Mouse (Mus musculus) ovary, postnatal 36 days (tissue): ENCODE data around the gene Fxr2.
A peak's percentile ranks its signal among the peaks of the same experiment; 100 is the strongest.
"Not testable (repeated sequence)": the region's sequence is repeated elsewhere in the genome, so short reads cannot be mapped to it uniquely, and the experiment has no call there.

Experiments used
- DNase-seq: peaks from one replicate; pipeline ENCODE4 v3.0.0; 2022; ENCODE audit warnings: low spot score, mixed read lengths

Fxr2 gene

DNA sequence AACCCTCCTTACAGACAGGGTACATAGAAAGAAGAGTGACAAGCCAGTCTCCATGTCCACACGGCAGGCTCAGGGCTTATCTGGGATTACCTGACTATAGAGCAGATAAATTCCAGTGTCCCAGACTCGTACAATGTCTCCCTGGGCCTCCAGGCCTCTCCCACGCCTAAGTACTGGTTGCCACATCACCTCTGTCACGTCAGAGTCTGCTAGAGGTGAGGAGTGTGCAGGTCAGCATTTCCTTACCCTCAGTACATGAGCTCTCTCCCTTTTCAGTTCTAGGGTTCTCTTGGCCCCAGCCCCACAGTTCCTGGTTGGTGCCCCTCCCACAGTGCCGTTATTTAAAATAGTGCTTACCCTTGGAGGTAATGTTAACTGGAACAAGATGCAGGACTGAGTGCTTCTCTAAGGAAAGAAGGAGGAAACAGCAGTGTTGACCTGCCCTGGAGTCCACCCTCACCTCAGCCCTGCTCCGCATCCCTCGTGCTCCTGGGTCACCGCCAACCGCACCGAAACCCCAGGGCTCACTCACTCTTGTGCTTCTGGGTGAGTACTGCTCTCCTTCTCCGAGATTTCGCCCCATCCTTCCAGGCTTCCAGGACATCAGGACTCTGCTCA lies 51.4 kb downstream of the Fxr2 start:
- DNase-seq: peak; percentile 35

DNA sequence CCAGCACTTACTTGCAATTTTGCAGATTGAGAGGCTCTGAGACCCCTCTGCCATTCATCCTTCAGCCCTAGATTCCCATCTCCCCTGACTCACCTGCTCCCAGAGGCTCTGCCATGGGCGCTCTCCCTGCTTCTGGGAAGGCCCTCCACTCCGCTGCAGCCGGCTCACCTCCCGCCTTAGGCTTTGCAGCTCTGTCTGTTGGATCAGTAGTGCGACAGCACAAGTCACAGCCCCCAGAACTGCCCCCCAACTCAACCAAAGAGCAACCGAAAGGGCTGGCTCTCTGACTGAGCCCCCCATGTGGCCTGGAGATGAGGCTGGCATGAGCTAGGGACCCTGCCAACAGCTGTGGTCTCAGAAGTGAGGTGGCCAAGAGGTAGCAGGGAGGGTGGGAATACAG lies 52.1 kb downstream of the Fxr2 start:
- DNase-seq: peak; percentile 21

DNA sequence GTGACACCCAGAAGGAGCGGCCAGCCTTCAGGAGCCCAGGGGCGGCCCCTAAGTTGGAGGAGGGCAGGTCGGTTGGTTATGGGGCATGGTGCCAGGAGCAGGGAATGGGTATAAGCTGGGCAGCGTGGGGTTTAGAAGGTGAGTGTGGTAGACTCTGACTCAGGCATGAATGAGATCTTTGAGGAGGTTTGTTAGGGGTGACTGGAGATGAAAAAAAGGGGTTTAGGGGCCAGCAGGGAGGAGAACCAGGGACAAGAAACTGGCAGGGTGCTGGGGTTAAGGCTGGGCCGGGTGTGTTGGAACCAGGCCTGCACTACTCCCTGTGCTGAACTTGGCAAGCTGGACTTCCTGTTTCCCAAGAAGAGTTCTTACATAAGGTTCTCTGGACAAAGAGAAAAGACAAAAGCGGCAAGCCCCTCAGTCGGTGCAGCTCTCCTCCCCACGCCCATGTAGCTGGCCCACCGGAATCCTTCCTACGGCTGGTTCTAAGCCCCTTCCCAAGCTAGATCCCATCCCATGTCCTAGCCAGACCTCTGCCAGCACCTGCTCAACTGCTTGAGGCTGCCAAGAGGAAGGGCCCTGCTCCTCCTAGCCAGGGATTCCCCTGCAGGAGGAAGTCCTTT lies 52.8 kb downstream of the Fxr2 start, which contains the start of gene Tnfsf13:
Tnfsf13 (minus strand) TSS at position 259 of the 623 bp plus-strand sequence.
- DNase-seq: peak; percentile 73

DNA sequence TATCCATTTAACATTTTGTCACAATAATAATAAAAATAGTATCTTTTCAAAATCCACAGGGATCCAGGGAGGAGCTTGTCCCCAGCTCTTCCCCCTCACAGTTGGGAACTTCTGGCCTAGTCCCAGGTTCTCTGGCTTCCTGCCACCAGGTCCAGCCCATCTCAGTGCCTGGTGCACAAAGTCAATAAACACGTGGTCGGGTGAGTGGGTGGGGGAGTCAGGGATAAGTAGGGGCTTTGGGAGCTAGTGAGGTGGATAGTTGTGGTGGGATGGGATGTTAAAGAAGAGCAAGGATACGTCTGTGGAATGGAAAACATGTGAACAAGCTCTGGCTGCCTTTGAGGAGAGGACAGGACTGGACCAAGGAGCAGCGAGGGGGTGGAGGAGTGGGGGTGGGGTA lies 53.6 kb downstream of the Fxr2 start:
- DNase-seq: peak; percentile 79

DNA sequence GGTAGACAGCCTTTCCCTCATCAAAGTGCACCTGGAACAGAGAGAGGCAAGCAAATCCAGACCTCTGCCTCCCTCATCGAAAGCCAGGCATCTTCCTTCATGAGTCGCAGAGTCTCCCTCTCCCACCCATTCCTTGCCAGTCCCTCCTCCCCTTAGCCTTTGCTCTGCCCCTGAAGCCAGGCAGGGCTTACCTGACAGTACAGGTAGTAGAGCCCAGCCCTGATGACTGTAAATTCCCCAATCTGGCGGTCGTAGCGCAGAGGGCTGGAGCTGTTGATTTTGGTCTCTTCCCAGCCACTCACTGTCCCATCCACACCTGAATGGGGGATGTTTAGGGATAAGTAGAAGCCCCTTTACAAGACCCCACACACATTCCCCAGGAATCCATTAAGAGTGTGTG lies 54.3 kb downstream of the Fxr2 start:
- no peak for DNase-seq

DNA sequence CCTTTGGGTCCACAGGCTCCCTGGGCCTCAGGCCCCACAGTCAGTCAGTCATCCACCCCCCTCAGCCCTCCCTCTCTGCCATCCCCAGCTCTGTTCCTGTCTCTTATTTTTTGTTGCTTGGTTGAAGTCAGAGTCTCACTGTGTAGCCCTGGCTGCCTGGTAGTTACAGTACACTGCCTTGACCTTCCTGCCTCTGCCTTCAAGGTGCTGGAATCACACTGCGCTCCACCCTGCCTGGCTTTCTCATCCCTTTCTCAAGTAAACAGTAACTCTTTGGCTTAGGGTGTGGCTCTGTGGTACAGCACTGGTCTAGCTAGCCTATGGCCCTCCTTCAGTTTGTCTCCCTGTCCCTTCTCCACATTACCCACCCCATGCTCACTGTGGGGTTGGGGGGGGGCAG lies 57.1 kb downstream of the Fxr2 start:
- no peak for DNase-seq

DNA sequence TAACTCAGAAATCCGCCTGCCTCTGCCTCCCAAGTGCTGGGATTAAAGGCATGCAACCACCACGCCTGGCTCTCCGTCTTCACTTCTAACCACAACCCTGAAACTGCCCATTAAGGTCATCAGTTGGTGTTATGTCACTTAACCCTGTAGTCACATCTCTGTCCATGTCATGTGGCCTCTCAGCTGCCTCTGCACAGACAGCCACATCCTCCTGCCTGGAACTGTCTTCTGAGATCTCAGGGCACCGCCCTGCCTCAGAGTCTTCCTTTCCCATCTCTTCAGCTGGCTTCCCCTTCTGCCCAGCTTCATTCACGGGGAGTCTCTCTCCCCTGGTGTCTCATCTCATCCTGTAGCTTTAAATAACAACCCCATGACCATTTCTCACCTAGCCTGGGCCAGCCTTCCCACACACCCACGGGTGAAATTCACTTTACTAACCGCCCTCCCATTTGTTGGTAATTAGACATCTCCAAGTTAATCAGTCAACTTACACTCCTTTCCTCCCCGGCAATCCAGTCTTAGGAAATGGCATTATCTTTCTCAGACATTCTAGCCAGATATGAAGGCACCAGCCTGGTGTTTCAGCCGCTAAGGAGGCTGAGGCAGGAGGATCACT lies 59.5 kb downstream of the Fxr2 start:
- no peak for DNase-seq

DNA sequence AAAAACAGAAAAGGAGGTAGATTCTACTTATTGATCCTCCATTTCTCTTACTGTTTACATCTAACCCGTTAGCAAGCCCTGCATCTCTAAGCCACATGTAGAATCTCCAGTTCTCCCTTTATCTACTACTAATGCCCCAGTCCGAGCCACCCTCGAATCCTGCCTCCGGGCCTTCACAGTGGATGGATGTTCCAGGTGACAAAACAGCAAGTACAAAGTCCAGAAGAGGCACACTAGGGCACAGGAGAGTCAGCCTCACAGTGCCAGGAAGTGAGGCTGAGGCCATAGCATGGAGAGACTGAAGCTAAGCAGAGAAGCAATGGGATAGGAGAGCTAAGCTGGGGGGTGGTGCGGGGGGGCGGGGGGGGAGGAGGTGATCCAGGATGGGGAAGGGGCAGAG lies 60.1 kb downstream of the Fxr2 start:
- DNase-seq: no peak

DNA sequence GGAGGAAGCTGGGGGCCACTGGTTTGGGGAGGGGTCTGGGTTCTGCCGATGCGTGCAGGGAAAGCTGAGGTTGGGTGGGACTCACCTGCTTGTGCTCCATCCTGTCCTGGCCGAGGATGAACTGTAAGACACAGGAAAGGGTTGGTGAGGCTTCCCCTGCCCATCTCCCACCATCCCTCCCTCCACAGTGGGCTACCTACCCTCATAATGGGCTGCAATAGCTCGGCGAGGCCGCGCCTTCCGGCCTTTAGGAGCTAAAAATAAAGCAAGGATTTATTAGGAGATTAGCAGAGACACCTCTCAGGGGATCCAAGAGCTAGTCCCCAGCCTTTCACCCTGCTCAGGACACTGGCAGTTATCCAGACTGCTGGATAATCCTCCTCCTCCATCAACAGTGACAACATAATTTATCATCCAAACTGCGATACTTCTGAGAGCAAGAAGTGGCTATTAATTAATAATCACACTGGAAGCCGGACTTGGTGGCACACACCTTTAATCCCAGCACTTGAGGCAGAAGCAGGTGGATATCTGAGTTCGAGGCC lies 60.7 kb downstream of the Fxr2 start:
- no peak for DNase-seq

DNA sequence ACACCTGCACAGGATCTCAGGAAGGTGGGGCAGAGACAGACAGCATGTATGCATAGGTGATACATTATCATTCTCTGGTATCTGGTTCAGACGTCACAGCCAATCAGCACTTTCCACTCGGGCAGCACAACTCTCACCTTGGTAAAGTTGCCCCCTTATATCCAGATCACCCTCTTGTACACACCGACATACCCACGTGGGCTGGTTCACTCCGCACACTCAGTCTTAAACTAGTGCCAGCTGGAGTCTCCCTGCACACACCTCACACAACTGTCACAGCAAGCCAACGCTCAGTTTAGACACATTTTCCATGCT lies 62.2 kb downstream of the Fxr2 start:
- DNase-seq: no peak

DNA sequence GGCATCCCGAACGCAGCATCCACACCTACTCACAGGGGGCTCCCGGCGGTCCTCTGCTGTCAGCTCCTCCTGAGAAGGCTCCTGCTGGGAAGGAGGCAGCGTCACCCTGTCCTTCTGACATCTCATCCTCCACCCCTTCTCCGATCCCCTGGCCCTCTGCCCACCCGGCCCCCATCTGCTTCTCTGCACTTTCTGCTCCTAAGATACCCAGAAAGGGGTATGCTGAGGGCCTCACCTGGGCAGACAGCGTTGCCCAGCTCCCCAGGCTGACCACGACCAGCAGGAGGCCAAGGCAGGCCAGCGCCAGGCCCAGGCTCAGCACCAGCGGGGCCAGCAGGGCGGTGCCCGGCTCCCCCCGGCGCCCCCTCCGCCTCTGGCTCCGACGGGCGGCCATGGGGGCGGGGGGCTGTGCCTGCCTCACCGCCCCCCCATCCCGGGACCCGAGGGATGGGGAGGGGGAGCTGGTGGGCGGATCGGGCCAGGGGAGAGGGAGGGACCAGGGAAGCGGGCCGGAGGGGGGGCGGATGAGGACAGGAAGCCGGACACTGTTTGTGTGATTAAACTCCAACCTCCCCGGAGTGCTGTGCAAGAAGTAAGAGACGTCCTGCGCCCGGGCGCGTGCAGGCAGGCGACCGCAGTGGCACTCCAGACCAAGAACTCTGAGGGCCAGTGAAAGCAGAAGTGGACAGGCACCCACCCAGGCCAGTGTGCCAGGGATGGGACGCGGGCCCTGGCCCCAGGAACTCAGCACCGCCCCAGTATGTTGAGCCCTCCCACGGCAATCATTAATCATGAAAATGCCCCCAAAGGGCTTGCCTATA lies 62.8 kb downstream of the Fxr2 start, which contains the start of the genes Tnfsf12 and Tnfsfm13:
Tnfsf12 (minus strand) TSS at position 489 of the 821 bp plus-strand sequence.
Tnfsfm13 (minus strand) TSS at position 738 of the 821 bp plus-strand sequence.
- peak; percentile 80 for DNase-seq

DNA sequence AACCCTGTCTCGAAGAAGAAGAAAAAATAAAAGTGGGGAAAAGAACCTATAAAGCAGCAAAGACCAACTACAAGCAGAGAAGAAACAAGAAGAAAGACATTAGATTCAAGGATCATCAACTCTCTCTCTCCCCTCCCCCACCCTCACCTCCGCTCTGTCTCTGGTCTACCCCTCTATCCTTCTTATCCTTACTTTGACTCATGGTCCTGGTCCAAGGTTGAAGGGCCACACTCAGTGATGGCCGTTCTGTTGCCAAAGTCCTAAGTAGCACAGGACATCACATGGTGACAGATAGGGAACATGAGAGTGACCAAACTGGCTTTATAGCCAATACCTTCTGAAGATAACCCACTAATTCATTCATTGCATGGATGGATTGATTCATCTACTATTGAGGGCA lies 64.6 kb downstream of the Fxr2 start:
- DNase-seq: no peak

DNA sequence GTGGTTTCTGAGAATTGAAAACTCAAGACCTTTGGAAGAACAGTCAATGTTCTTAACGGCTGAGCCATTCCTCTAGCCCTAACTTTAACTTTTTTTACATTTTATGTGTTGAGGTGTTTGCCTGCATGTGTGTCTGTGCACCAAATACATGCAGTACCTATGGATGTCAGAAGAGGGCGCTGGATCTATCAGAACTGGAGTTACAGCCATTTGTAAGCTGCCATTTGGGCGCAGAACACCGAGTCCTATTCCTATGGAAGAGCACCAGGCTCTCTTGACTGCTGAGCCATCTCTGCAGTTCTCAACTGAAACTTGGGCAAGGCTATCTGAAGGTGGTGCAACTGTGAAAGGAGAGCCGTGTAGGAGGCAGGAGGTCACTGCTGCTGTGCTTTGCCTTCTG lies 65.8 kb downstream of the Fxr2 start:
- DNase-seq: no peak

DNA sequence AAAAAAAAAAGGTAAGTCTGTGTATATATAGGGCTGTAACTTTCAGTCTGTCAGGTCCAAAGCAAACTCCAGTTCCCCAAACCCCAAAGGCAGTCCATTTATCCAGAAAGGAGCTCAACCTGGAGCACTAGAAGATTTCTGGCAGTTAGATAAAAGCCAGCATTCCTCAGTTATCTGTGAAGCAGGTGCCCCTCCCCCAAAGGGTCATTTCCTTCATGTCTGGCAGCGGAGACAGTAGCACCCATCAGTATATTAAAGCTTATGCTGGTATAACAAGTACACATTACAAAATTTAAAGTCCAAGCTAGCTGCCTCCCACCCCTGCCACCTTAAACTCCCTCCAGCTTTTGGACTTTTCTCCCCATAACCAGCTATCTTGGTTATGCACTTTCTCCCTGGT lies 66.8 kb downstream of the Fxr2 start:
- DNase-seq: no peak

DNA sequence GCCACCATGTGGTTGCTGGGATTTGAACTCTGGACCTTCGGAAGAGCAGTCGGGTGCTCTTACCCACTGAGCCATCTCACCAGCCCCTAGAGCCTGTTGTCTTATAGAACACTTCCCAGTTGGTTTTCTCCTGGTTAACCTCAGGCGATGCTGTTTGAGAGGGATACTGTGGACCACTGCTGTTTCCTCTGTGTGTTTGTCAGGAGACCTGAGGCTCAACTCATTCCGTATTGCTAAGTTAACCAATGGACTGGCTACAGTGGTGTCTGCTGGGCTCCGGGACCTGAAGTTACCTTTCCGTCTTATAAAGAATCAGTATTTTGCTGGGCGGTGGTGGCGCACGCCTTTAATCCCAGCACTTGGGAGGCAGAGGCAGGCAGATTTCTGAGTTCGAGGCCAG lies 70.1 kb downstream of the Fxr2 start:
- not testable (repeated sequence) for DNase-seq
